Mouse (Mus musculus) urinary bladder, postnatal 4 days (tissue): Measurements from ENCODE around the gene Ikzf1.

ENCODE experiments used
- DNase-seq, 2 experiments: peaks; one replicate each; pipeline ENCODE4 v3.0.0; 2021 to 2022; ENCODE audit warnings: low spot score in 2 of 2

Ikzf1 gene

GRCm38 (mm10) chr11:11684930-11685852, at the start of gene Ikzf1:
TSS of gene Ikzf1 (plus strand) at chr11:11685003.
- DNase-seq: no peak

- DNase-seq: no peak
Observed at GRCm38 (mm10) chr11:11644303-11644702, 40.5 kb upstream of the Ikzf1 start.

- DNase-seq: no peak
Observed at GRCm38 (mm10) chr11:11656388-11656787, 28.4 kb upstream of the Ikzf1 start.

- DNase-seq: no peak
Observed at GRCm38 (mm10) chr11:11656995-11657530, 27.7 kb upstream of the Ikzf1 start.

- DNase-seq: no peak
Observed at GRCm38 (mm10) chr11:11657634-11658033, 27.2 kb upstream of the Ikzf1 start.

GRCm38 (mm10) chr11:11658834-11659233, 26.0 kb upstream of the Ikzf1 start:
- no peak for DNase-seq

- DNase-seq: no peak
Observed at GRCm38 (mm10) chr11:11660651-11661050, 24.2 kb upstream of the Ikzf1 start.

- DNase-seq: no peak
Observed at GRCm38 (mm10) chr11:11667254-11667921, 17.4 kb upstream of the Ikzf1 start.

- DNase-seq: no peak
Observed at GRCm38 (mm10) chr11:11667922-11668290, 16.9 kb upstream of the Ikzf1 start.

GRCm38 (mm10) chr11:11672974-11673373, 11.8 kb upstream of the Ikzf1 start:
- no peak for DNase-seq

GRCm38 (mm10) chr11:11675063-11675462, 9.7 kb upstream of the Ikzf1 start:
- no peak for DNase-seq

GRCm38 (mm10) chr11:11676068-11676741, 8.6 kb upstream of the Ikzf1 start:
- DNase-seq: no peak

GRCm38 (mm10) chr11:11677165-11677564, 7.6 kb upstream of the Ikzf1 start:
- DNase-seq: no peak

GRCm38 (mm10) chr11:11678972-11679371, 5.8 kb upstream of the Ikzf1 start:
- DNase-seq: no peak

GRCm38 (mm10) chr11:11684056-11684929, 510 bp upstream of the Ikzf1 start:
- no peak for DNase-seq

GRCm38 (mm10) chr11:11685853-11686395, 1.1 kb downstream of the Ikzf1 start:
- DNase-seq: peak in 1 of 2 experiments; percentile 41

- no peak for DNase-seq
Observed at GRCm38 (mm10) chr11:11686569-11687051, 1.8 kb downstream of the Ikzf1 start.

GRCm38 (mm10) chr11:11687551-11688185, 2.9 kb downstream of the Ikzf1 start:
- DNase-seq: no peak

GRCm38 (mm10) chr11:11688766-11689330, 4.0 kb downstream of the Ikzf1 start:
- DNase-seq: no peak

- DNase-seq: no peak
Observed at GRCm38 (mm10) chr11:11689701-11690058, 4.9 kb downstream of the Ikzf1 start.
